Mouse (Mus musculus): ENCODE results near the gene 1700017D01Rik.

Gene 1700017D01Rik

GRCm38 (mm10) chr19:11048503-11048902, 82.2 kb downstream of the 1700017D01Rik start:
- intact Hi-C loops (cut with DNase I): no loop called here

GRCm38 (mm10) chr19:11048009-11048408, 82.7 kb downstream of the 1700017D01Rik start:
- intact Hi-C loops (cut with DNase I): no loop called here

Measured in adrenal gland (tissue).